Mouse (Mus musculus) ovary, postnatal 14 days (tissue): Measurements from ENCODE around the gene Cdc42bpa.

Experiments used
- DNase-seq: peaks from one replicate; pipeline ENCODE4 v3.0.0; 2022; ENCODE audit warnings: low spot score

Gene Cdc42bpa

DNA sequence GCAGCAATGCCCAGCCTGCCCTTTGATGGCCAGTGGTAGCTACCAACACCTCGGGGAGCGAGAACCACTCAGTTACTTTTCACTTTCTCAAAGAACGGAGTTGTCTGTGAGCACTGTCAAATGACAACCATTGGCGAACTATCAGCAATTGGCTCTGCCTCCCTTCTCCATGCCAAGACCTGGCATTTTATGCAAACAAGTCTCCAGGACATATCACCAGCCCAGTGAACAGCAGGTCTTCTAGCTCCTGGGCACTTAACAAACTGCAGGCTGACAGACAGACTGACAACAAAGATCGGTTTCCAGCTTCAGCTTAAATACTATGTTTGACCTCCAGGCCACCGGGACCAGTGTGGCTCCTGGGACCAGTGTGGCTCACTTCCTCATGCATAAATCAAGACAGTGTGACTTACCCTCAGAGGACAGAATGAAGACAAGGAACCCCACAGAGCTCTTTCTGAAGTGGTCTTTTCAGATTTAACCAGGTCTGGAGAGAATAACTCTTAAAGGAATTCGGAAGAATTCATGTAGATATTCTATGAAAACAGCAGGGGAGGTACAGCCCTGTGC lies 231.5 kb downstream of the Cdc42bpa start:
- no peak for DNase-seq

DNA sequence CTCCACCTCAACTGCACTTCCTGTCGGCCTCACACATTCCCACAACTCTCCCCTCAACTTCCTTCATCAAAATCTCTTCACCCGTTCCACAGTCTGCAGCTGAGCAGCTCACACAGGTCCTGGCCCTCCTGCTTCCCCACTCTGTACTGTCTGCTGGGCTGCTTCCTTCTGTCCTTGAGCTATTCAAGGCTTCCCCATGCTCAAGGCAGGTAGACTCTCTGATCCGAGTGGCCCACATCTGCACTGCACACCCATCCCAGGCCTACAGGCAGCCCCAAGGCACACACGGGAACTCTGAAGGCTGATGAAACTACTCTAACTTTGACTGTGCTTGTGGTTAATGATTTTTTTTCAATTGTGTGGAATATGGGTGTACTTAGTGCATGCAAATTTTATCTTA lies 232.6 kb downstream of the Cdc42bpa start:
- no peak for DNase-seq

DNA sequence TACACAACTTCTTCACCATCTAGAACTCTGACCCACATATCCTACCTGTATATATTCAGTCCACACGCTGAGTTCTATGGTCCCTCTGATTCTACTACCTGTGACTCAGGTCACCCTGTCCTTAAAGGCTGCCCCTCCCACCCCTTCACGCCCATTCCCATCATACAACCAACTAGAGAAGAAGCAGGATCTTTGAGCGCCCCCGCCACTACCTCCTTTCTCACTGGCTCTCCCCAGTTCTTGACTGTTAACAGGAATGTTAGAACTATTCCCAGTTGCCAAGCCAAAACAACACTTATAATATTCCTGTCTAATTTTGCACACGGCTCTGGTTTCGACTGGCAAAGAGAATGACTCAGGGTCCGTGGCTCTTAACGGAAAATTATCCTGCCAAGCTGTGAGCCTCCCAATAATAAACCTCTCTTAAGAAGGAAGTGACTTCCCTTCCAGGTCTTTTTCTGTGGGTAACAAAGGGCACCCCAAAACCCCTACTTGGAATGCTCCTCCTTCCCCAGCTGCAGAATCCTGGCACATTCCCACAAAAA lies 233.2 kb downstream of the Cdc42bpa start:
- no peak for DNase-seq

DNA sequence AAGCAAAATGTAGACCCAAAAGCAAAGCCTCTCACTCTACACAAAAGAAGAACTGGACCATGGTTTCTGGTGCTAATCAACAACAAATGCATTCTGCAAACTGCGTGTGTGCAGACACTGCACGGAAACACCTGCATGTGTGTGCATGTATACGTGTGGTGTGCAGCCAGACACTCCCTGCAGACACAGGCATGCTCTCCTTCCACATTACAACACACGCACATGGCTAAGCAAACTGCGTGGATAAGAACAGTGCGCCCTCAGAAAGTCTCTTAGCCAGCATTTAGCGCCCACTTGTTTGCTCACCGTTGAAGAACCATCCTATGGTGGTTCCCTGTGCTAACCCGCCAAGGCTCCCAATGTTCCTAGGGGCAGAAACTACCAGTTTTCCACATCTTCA lies 233.8 kb downstream of the Cdc42bpa start:
- no peak for DNase-seq

DNA sequence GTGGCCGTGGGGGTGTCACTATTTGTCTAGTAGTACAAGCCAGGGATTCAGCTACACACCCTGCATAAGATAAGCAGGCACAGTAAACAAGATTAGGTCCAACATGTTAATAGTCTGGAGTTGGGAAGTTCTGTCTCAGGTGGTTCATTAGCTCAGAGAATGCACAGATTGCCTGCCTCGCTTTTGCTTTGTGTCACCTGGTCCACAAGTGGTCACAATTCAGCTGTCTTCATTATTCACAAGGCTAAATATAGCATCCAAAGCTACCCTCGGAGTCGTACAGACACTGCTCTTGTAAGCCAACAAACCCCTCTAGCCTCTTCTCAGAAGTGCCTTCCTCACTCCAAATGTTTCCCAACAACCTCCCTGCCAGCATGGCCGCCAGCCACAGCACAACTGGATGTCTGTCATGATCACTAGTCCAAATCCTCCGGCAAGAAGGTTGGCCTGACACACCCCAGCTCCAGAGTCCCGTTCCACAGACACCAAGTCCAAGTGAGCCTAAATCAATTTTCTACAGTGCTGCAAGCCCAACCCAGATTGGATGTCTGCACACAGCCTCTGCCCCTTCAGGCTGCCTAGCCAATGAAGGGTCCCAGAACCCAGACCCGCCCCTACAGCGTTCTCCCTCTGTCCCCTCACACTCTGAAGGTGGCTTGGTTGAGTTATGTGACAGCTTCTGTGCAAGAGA lies 234.7 kb downstream of the Cdc42bpa start:
- DNase-seq, result peak; percentile 23

DNA sequence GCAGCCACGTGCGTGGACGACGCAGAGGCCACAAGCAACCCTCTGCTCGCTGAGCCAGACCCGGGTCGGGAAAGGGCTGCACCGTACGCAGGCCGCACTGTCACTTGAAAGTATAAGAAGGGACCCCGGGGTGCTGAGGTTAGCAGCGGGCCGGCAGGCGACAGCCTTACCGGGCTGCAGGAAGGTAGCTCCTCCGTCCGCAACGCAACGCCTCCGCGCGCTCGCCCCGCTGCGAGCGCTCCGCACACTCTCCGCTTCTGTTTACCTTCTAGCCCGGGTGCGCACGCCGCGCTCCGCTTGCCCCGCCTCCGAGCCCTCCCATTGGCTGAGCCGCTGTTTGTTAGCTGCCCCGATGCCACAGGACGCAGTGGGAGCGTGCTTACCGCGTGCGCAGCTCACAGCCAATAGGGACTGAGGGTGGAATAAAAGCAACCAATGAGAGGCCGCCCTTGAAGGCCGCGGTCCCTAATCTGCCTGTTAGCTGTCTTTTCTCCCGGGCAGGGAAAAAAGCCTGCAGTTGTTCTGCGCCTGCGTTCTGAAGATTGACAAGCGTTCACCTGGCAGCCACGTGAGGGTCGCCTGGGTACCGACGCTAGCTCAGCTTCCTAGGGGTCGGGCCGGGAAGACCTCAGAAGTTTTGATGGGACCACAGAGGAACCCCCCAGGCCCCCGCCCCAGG lies 235.6 kb downstream of the Cdc42bpa start:
- DNase-seq, result peak; percentile 91

DNA sequence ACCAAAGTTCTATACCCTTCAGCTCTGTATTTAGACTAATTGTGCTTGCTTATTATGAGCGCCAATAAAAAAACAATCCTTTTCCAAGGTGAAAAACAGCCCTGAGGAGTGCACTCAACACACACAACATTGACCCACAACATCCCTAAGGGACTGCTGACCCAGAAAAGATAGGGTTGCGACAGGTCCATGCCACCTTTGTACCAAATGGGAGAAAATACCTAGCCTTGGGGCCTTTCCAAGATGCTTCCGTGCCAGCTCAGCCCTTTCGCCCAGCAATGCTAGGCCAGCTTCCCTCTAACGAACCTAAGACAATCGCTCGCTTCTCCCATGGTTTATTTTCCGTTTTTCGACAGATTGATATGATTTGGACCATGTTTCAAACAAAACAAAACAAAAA lies 236.2 kb downstream of the Cdc42bpa start:
- DNase-seq, result no peak

DNA sequence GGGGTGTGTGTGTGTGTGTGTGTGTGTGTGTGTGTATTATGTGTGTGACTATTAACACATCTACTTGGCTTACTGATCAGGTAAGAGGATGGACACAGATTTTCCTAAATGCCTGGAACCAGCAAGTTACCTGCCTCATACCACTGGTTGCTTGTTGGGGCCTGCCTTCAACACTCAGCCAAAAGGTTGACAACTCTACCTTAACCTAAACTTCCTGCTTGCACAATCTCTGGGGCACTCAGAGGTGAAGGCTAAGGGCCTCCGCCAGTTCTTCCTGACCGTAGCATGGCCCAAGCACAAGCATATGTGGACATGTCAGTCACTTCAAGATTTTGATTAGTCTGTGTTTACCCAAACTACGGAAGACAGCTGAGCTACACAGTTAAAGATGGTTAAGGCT lies 237.7 kb downstream of the Cdc42bpa start:
- DNase-seq, result no peak

DNA sequence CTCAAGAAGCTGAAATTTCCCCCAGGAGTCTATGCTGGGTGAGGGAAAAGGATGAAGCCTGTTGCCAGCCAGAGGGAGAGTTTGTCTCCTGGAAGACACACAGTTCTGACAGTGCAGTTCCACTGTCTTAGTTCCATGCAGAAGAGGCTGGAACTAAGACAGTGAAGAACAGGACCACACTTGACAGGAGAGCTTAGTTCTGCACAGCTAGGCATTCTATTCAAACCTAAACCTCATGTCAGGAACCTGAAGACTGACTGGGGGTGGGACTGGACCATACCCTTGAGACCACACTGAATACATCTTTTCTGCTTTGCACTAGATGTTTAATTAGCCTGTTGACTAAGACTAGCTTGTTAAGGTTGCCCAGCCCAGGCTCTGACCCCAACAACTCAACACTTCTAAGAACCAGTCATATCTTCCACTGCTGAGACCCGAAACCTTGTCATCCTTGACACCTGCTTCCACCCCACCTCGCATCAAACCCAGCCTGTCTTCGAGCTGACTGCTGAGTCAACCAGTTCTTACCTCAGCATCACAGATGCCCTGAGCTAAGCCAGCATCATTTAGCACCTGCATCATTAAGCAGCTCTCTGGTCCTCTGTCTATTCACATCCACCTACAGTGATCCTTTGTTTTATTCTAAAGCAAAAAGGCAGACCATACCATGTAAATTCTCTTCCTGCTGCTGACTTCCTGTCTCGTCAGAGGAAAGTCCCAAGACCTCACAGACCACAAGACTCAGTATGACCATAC lies 238.9 kb downstream of the Cdc42bpa start, which contains the start of gene Coq8a:
TSS of gene Coq8a (minus strand) at position 644 of the 756 bp plus-strand sequence.
- DNase-seq, result no peak

DNA sequence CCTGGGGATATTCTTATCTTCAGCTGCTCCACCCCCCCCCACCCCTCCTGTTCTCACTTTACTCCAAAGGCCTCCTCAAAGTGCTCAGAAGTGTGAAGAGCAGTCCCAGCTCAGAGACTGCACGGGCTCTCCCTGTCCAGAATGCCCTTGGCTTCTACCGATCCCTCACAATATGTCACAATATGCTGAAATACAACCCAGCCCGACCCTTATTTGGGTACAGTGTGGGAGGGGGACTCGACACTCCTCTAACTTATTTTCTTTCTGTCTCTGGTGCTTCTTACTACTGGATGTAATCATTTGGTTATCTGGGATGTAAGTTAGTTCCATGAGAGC lies 239.4 kb downstream of the Cdc42bpa start:
- no peak for DNase-seq

DNA sequence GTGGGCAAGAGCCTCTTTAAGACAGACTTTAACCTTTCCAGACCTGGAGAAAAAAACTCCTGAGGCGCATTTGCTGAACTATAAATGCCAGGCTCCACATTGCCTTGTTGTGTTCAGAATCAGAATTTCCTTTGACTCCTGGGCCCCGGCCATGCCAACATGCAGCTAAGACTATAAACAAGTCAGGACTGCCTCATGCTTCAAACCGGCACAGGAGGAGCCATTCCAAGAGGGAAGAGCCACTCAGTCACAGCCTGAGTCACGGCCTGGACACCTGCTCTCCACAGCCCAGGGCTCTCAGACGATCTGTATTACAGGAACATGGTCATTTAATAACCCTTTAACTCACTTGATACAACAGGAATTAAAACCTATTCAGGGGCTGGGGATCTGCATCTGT lies 240.4 kb downstream of the Cdc42bpa start:
- DNase-seq, result no peak

DNA sequence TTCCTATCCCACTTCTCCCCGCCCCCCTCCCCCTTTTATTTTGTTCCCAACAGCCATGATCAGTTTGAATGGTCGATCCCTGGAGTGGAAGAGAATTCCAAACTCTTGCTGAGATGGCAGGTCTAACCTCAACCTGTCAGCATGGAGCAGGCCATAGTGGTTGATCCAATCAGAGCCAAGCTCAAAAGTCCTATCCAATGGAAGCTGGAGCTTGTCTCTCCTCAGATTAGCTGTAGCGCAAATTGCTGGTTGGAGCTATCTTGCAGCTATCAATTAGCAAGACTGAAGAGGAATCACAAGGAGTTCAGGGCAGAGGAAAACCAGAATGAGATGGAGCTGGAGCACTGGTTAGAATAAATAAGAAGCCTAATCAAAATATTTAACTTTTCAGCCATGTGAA lies 248.1 kb downstream of the Cdc42bpa start:
- DNase-seq, result no peak

DNA sequence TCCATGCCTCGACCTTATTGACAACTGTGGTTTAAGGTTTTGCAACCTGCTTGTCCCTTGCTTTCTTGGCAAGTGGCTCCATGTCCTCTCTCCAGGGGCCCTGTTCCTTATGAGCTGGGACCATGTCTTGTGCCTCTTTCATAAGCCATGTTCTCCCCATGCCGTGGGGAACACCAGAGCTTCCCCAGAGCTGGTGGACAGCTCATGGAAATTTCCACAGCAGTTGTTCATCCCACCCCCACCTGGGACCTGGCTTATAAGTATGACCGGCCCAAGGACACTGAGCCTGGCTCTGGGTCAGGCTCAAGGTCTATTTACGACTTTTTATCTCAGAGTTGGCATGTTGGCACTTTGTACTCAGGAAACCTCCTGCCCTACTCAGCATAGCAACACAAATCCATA lies 249.8 kb downstream of the Cdc42bpa start:
- DNase-seq, result no peak

DNA sequence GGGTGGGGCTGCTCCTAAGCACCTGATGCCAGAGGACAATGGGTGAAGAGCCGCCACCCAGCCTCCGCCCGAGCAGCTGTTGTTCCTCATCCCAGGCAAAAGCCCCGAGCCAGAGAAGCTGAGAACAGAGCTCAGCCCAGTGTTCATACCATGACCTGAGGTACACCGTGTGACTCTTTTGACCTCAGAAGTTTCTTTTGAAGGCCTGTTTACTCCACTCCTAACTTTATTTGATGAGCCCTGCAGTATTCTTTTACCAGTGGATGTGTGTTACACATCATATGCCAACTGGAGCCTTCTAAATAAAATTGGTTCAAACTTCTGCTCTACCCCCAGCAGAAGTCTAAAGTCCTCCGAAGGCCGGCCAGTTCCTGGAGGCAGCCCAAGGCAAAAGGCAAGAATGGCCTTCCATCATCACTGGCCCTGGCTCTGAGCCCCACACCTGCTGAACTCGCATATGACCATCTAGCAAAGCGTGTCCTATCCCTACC lies 250.6 kb downstream of the Cdc42bpa start:
- no peak for DNase-seq

DNA sequence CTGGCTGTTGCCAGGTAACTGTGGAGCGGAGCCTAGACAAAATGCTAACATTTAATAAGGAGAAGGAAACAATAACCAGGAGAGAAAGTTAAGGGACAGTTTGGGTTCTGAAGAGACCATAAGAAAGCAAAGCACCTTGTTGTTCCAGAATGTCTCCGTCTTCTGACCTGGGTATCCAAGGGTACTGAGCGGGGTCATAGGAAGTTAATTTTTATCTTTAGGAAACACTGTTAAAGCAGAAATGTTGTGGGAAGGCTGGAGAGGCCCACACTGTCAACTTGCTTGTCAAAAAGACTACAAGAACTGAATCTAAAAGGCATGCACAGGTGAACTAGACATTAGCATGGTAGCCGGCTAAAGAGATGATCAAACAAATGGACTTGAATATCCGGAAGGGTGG lies 252.6 kb downstream of the Cdc42bpa start:
- no peak for DNase-seq

DNA sequence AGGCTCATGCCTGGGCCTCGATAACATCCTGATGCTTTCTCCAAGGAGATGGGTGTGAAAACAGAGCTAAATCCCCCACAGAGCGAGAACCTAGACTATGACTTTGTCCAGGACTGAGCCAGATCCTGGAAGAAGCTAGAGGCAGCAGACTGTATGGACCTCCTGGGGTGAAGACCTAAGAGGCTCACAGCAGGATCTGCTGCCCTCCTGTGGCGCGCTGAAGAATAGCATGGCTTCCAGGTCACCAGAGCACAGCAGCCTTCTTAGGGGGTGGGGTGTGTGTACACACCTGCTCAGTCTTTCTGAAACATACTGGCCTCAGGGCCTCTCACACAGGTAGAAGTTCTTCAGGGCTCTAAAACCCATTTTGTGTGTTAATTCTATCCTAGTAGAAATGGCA lies 254.8 kb downstream of the Cdc42bpa start:
- DNase-seq, result peak; percentile 51
